Mouse (Mus musculus): Measurements from ENCODE around the gene Ubqln4. TPM values are rescaled to one million over a fixed set of nuclear protein-coding genes. Genes with fewer than 3 reads are reported as not detected.

The Ubqln4 gene
- polyA plus RNA-seq, 1 experiment from 2014 or later, result 62.2 TPM

GRCm38 (mm10) chr3:88538271-88539145, 15.1 kb upstream of the Ubqln4 start:
- WGBS, result 39% methylated on average over 9 of the region's 9 CpGs
- Histone ChIP-seq H3K27me3 (ENCODE audit: insufficient read depth, poor library complexity, severe bottlenecking) (no peaks in the 10 kb centered on the region), H3K4me3 (no peak overlapping the region), H3K36me3 (peaks cover 52% of the 10 kb centered on the region), H3K27ac (no peak overlapping the region), H3K4me1 (peaks cover 82% of the 10 kb centered on the region), H3K9me3 (no peaks in the 10 kb centered on the region)
- DNase-seq (ENCODE audit: low spot score), result no peak

- peaks cover 73% of the 10 kb centered on the region for H3K4me1 ChIP-seq
- WGBS, result 20% methylated on average over 3 of the region's 3 CpGs
These were observed 14.2 kb upstream of the Ubqln4 start for GRCm38 (mm10) chr3:88539397-88539796.

GRCm38 (mm10) chr3:88540085-88540484, 13.5 kb upstream of the Ubqln4 start:
- WGBS, result 47% methylated on average over 5 of the region's 5 CpGs
- Histone ChIP-seq H3K4me1 (peaks cover 70% of the 10 kb centered on the region), H3K36me3 (peaks cover 45% of the 10 kb centered on the region), H3K27ac (peak overlapping the region; percentile 48; the same call in 1 of the 2 replicates), H3K27me3 (ENCODE audit: insufficient read depth, poor library complexity, severe bottlenecking) (no peaks in the 10 kb centered on the region), H3K4me3 (no peak overlapping the region), H3K9me3 (no peaks in the 10 kb centered on the region)
- DNase-seq (ENCODE audit: low spot score), result no peak

More at GRCm38 (mm10) chr3:88539397-88539796, 14.2 kb upstream of the Ubqln4 start:
- no peak overlapping the region for H3K4me3 ChIP-seq
- H3K36me3 ChIP-seq, result peaks cover 52% of the 10 kb centered on the region
- H3K27me3 ChIP-seq (ENCODE audit: insufficient read depth, poor library complexity, severe bottlenecking), result no peaks in the 10 kb centered on the region
- no peaks in the 10 kb centered on the region for H3K9me3 ChIP-seq
- DNase-seq (ENCODE audit: low spot score), result no peak
- H3K27ac ChIP-seq, result 0 out of 2 replicates have a peak overlapping the region, but pooled peaks have one; percentile 37

- Histone ChIP-seq H3K27me3 (ENCODE audit: insufficient read depth, poor library complexity, severe bottlenecking) (no peaks in the 10 kb centered on the region), H3K4me3 (no peak overlapping the region; the same call in 1 of the 2 replicates), H3K9me3 (no peaks in the 10 kb centered on the region), H3K27ac (no peak overlapping the region), H3K4me1 (peaks cover 55% of the 10 kb centered on the region), H3K36me3 (peaks cover 32% of the 10 kb centered on the region)
- no peak for DNase-seq (ENCODE audit: low spot score)
- 73% methylated on average over 7 of the region's 7 CpGs for WGBS
These were observed 11.7 kb upstream of the Ubqln4 start for GRCm38 (mm10) chr3:88541622-88542401.

GRCm38 (mm10) chr3:88542486-88542885, 11.1 kb upstream of the Ubqln4 start:
- Histone ChIP-seq H3K4me1 (peaks cover 49% of the 10 kb centered on the region), H3K9me3 (no peaks in the 10 kb centered on the region), H3K27ac (no peak overlapping the region), H3K36me3 (peaks cover 26% of the 10 kb centered on the region), H3K4me3 (no peak overlapping the region), H3K27me3 (ENCODE audit: insufficient read depth, poor library complexity, severe bottlenecking) (no peaks in the 10 kb centered on the region)
- no peak for DNase-seq (ENCODE audit: low spot score)
- WGBS, result 55% methylated on average over 4 of the region's 4 CpGs

- Histone ChIP-seq H3K9me3 (no peaks in the 10 kb centered on the region), H3K36me3 (peaks cover 19% of the 10 kb centered on the region), H3K27ac (no peak overlapping the region), H3K4me1 (peaks cover 46% of the 10 kb centered on the region), H3K27me3 (ENCODE audit: insufficient read depth, poor library complexity, severe bottlenecking) (no peaks in the 10 kb centered on the region), H3K4me3 (no peak overlapping the region)
- no peak for DNase-seq (ENCODE audit: low spot score)
- 79% methylated on average over 8 of the region's 8 CpGs for WGBS
These were observed 10.4 kb upstream of the Ubqln4 start for GRCm38 (mm10) chr3:88543174-88543573.

- DNase-seq (ENCODE audit: low spot score), result no peak
- no peaks in the 10 kb centered on the region for H3K27me3 ChIP-seq (ENCODE audit: insufficient read depth, poor library complexity, severe bottlenecking)
- peaks cover 16% of the 10 kb centered on the region for H3K36me3 ChIP-seq
- WGBS, result 62% methylated on average over 5 of the region's 5 CpGs
- no peak overlapping the region for H3K27ac ChIP-seq
- H3K9me3 ChIP-seq, result no peaks in the 10 kb centered on the region
- H3K4me3 ChIP-seq, result no peak overlapping the region
- H3K4me1 ChIP-seq, result peaks cover 43% of the 10 kb centered on the region
These were observed 9.7 kb upstream of the Ubqln4 start for GRCm38 (mm10) chr3:88543651-88544410.

- Histone ChIP-seq H3K27ac (no peak overlapping the region), H3K9me3 (no peaks in the 10 kb centered on the region), H3K4me3 (no peak overlapping the region), H3K36me3 (peaks cover 14% of the 10 kb centered on the region; the same call in 1 of the 2 replicates), H3K4me1 (peaks cover 39% of the 10 kb centered on the region), H3K27me3 (ENCODE audit: insufficient read depth, poor library complexity, severe bottlenecking) (no peaks in the 10 kb centered on the region)
- 39% methylated on average over 5 of the region's 5 CpGs for WGBS
- no peak for DNase-seq (ENCODE audit: low spot score)
These were observed 9.0 kb upstream of the Ubqln4 start for GRCm38 (mm10) chr3:88544514-88544913.

- Histone ChIP-seq H3K36me3 (peaks cover 15% of the 10 kb centered on the region; the same call in 1 of the 2 replicates), H3K27ac (no peak overlapping the region), H3K27me3 (ENCODE audit: insufficient read depth, poor library complexity, severe bottlenecking) (no peaks in the 10 kb centered on the region), H3K9me3 (no peaks in the 10 kb centered on the region), H3K4me3 (no peak overlapping the region), H3K4me1 (peaks cover 37% of the 10 kb centered on the region)
- DNase-seq (ENCODE audit: low spot score), result no peak
- 63% methylated on average over 20 of the region's 20 CpGs for WGBS
These were observed 8.5 kb upstream of the Ubqln4 start for GRCm38 (mm10) chr3:88544955-88545591.

- DNase-seq (ENCODE audit: low spot score), result peak; percentile 73
- no peaks in the 10 kb centered on the region for H3K9me3 ChIP-seq
- no peaks in the 10 kb centered on the region for H3K27me3 ChIP-seq (ENCODE audit: insufficient read depth, poor library complexity, severe bottlenecking)
- 66% methylated on average over 6 of the region's 6 CpGs for WGBS
- H3K4me1 ChIP-seq, result peaks cover 33% of the 10 kb centered on the region
- H3K36me3 ChIP-seq, result peaks cover 16% of the 10 kb centered on the region
- no peak overlapping the region for H3K4me3 ChIP-seq
- no peak overlapping the region for H3K27ac ChIP-seq
These were observed 6.7 kb upstream of the Ubqln4 start for GRCm38 (mm10) chr3:88546674-88547418.

GRCm38 (mm10) chr3:88548180-88548917, 5.2 kb upstream of the Ubqln4 start, which contains the start of gene Rab25:
Gene Rab25, minus strand, starts transcription at chr3:88548300.
- H3K4me3 ChIP-seq, result peak within 1 kb of the TSS; percentile 2; the same call in 1 of the 2 replicates
- 49% methylated on average over 18 of the region's 18 CpGs for WGBS

More at GRCm38 (mm10) chr3:88548180-88548917, 5.2 kb upstream of the Ubqln4 start, which contains the start of gene Rab25:
- H3K27ac ChIP-seq, result 0 out of 2 replicates have a peak within 1 kb of the TSS, but pooled peaks have one; percentile 16
- peak; percentile 56 for DNase-seq (ENCODE audit: low spot score)
- no peaks in the 10 kb centered on the region for H3K9me3 ChIP-seq
- no peaks in the 10 kb centered on the region for H3K27me3 ChIP-seq (ENCODE audit: insufficient read depth, poor library complexity, severe bottlenecking)
- H3K36me3 ChIP-seq, result peaks cover 16% of the 10 kb centered on the region
- peaks cover 31% of the 10 kb centered on the region for H3K4me1 ChIP-seq

Measured in heart, embryonic 10.5 days (tissue).